Mouse (Mus musculus): ENCODE data around the gene Sohlh1.
A peak's percentile ranks its signal among the peaks of the same experiment; 100 is the strongest.

Gene Sohlh1

DNA sequence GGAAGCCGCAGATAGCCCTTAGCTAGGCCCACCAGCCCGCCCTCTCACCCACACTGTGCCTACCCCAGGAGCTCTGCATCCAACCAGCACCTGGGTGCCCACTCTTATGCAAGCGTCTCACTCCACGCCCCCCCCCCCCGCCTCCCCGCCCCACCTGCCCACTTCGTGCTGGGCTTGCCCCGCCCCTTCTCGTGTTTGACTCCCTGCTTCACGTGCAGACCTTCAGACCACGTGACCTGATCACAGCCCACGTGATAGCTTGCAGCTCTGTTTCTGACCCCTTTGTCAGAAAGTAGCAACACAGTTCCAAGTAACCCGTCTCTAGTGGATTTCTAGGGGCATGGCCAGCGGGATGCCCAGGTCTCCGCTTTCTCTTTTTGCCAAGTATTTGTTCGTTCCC, at the start of gene Sohlh1:
TSS of gene Sohlh1 (minus strand) at position 23 of the 400 bp plus-strand sequence.
- no peak for DNase-seq (ENCODE audit: low spot score in 2 of 2)

DNA sequence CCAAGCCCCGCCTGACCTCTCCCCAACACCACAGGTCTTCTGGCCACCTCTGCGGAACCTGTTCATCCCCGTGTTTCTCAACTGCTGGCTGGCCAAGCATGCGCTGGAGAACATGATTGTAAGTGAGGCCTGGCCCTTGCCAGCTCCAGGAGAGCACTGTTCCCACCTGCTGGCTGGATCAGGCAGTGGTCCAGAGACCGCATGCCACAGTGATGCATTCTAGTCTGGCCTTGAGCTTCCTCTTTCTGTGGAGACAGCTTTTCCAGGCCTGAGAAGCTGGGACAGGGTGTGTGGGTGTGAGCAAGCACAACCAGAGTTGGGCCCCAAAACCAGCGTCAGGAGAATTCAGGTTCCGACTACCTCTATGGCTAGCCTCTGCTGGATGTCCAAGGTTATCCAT, 45.4 kb upstream of the Sohlh1 start:
- DNase-seq (ENCODE audit: low spot score in 2 of 2) = no peak

DNA sequence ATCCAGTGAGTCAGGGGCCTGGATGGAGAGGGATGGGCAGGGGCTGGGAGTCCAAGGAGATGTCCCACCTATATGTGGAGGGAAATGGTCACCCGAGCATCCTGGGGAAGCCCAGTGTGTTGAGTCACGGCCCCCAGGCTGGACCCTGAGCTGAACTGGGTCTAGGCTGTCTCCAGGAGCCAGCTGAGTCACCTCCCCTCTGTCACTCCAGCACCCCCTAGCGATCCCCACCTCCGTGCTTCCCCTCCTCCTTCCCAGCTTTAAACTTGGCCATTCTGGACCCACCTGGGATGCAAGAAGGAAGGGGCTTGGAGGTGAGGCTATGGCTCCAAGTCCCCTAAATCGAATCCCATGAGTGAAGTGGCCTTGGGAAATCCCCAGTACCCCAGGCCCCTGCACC, 41.1 kb upstream of the Sohlh1 start:
- DNase-seq (ENCODE audit: low spot score in 2 of 2) = no peak

DNA sequence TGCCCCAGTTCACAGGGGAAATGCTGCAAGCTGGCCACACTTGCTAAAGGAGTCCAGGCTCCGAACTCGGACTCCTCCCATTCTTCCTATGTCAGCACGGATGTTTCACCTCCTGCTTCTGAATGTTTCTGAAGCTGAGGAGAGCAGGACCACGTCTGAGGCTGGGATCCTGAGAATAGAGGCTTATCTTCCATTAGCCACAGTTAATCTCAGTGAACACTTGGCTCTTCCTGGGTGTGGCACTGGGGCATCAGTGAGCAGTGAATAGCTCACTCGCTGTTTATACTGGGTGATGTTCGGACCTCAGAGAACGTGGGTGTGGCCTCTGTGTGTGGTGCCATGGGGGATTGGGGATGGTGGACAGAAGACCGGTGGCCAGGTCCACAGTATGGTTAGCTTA, 40.2 kb upstream of the Sohlh1 start:
- no peak for DNase-seq (ENCODE audit: low spot score in 2 of 2)

DNA sequence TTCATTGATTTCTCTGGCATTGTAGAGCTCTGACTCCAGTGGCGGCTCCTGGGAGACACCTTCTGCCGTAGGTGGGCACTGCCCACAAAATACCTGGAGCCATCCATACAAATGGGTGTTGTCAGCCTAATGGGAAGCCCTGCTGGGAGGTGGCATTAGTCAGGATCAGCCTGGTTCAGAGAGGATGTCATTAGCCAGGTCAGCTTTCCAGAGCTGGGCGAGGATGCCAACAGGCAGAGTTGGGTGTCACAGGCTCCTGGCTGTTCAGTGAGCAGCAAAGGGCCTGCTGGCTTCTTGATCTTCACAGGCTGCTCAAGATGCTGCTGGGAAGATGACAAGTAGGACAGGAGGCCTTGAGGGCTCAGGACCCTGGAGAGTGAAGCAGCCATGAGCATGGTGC, 37.7 kb upstream of the Sohlh1 start:
- DNase-seq (ENCODE audit: low spot score in 2 of 2) = no peak

DNA sequence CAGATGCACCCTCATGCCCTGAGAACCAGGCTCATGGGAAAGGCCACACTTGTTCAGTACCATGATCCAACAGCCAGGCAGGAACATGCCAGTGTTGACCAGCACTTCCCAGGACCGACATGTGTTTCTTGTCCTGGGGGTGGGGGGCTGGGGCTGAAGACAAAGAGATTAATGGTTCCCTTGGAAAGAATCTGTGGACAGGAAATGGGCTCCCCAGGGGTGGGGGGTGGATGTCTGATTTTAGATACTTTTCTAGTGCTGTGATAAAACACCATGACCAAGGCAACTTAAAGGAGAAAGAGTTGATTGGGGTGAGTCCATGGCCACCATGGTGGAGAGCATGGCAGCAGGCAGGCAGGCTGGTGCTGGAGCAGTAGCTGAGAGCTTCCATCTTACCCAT, 35.2 kb upstream of the Sohlh1 start:
- DNase-seq (ENCODE audit: low spot score in 2 of 2) = no peak

DNA sequence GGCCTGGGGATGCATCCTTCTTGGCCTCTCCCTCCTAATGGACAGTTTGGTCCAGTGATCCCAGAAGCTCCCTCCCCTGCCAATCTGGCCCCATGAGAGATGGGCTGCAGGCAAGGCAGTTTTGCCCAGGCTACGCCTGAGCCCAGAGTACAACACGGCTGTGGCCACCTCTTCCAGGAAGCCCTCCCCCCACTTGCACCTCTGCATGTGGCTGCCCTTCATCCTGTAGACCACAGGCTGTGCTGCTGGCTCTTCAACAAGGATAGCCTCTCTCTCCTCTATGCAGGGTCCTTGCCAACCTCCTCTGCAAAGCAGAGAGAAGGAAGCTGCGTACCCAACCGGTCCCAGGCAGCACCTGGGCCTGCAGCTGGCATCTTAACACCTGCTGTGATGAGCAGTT, 32.0 kb upstream of the Sohlh1 start:
- DNase-seq (ENCODE audit: low spot score in 2 of 2) = no peak

DNA sequence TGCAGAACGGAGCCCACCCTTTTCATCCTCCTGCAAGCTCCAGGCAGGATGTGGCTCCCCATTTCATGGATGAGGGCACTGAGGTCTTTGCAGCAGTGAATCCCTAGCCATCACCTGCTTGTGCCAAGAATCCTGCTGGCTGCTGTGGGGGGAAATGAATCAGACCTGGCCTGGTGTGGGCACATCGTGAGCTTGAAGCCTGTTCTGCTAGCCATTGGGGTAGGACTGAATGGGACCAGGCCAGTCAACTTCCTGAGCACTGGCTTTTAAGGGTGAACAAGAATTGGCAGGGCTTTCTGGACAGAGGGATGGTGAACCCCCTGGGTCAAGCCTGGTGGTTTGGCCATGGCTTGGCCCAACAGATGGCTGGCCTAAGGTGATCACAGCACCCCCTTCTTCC, 31.5 kb upstream of the Sohlh1 start:
- no peak for DNase-seq (ENCODE audit: low spot score in 2 of 2)

DNA sequence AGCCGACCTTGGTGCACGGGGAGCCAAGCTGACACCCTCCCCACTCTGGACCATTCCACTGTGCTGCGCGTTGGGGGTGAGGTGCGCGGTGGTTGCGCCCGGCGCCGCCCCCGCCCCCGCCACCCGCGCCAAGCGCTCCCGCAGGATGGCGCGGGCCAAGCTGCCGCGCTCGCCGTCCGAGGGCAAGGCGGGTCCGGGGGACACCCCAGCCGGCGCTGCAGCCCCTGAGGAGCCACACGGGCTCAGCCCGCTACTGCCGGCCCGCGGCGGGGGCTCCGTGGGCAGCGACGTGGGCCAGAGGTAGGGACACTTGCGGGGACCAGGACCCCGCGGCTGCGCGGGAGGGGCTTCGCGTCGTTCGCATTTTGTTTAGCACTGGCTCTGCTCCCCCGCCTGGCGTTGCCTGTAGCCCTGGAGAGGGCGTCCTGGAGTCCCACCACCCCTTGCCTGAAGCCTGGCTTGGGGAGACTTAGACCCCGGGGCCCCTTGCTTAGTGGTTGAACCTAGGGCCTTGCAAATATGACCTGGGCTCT, 30.8 kb upstream of the Sohlh1 start:
- DNase-seq (ENCODE audit: low spot score in 2 of 2) = no peak

DNA sequence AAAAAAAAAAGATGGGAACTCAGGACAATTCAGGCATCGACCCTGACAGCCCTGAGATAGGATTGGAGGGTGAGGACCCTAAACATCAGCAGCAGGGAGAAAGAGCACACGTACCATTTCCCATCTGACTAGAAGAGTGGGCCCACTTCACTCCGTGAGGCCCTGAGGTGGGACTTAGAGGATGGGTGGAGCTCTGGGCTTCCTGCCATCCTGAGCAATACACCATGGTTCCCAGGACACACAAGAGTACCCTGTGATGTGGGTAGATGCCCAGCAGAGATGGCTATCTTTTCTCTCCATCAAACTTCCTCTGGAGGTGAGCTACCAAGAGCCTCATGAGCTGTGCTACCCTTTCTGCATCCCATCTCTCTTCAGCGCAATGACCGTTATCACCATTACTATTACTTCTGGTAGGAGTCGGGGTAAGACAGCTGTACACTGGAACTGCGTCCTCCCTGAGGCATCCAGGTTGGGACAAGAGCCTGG, 30.2 kb upstream of the Sohlh1 start:
- DNase-seq (ENCODE audit: low spot score in 2 of 2) = no peak

DNA sequence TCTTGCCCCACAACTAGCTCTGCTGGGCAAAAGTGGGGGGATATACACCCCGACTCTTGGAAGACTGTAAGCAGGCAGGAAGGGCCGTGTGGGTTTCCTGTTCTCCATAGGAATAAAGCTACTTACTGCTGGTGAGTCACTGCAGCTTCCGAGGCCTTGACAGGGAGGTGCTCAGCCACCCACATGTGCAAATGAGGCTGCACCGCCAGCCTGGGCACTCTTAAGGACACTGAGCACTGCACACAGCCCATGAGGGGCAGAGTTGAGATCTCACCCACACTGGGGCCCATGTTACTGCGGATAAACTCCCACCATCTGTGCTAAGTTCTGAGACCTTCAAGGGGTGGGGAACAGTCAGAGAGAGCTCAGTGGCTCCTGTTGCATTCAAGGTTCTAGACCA, 19.6 kb upstream of the Sohlh1 start:
- DNase-seq (ENCODE audit: low spot score in 2 of 2) = peak in 1 of 2 experiments; percentile 70

DNA sequence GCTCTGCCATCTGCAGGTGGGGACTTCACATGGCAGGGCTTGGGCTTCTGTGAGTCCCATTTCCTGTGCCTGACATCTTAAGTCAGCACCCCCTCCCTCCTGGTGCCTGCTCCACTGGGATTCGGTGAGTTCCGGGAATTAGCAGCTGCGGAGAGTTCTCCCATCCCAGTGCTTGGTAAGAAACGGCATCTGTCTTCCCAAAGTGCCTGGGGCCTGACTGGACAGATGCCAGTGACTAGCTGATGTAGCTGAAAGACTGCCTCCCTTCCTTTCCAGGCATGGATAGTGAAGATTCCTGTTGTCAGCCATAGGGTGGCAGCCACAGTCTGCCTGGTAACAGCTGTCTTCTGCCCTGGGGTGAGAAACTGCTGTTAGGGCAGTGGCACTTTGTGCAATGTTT, 18.4 kb upstream of the Sohlh1 start:
- peak; percentile 60 to 71 for DNase-seq (ENCODE audit: low spot score in 2 of 2)

DNA sequence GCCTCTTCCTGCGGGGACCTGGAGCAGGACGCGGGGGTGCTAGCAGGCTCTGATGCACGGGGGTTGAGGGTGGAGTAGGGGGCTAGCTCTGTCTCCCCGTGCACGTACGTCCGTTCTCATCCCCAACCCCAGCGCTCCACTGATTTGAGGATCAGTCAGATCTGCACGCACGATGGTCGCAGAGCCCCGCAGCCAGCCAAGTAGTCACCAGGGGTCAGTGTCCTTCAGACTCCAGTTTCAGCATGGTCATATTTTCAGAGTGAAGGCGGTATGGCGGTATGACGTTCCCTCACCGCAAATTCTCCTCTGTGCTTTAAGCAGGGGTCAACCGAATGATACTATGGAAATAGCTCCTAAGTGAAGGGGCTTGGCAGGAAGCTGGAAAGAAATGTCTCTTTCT, 17.2 kb upstream of the Sohlh1 start:
- DNase-seq (ENCODE audit: low spot score in 2 of 2) = no peak

DNA sequence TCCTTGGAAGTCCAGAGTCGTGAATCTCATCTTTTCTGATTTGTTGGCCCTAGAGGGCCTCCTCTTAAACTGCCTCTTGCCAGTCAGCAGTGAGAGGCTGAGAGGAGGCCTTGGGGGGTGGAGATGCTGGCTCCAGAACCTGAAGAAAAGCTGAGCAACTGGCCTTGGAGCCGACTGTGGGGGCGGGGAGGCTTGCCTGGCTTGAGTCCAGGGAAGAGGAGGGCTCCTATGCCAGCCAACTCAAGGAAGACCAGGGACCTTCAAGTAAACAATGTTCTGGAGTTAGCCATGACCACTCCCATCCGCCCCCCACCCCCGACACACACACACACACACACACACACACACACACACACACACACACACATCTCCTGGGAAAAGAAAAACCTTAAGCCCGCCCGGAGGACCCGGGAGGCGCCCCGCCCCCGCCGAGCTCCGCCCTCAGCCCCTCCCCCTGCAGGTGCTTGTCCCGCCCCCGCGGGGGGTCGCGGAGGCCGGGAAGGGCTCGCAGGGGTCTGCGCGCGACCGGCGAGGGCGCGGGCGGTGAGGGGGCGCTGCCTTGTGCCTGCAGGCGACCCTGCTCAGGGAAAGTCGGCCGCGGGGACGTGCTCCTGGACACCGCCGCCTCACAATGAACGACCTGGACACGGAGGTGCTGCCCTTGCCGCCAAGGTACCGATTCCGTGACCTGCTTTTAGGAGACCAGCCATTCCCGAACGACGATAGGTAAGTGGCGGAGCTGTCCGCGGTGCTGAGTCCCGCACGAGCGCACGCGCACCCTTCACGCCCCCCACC, 16.5 kb upstream of the Sohlh1 start, which contains the start of gene Kcnt1:
TSS of gene Kcnt1 (plus strand) at position 398 of the 795 bp plus-strand sequence.
- no peak for DNase-seq (ENCODE audit: low spot score in 2 of 2)

DNA sequence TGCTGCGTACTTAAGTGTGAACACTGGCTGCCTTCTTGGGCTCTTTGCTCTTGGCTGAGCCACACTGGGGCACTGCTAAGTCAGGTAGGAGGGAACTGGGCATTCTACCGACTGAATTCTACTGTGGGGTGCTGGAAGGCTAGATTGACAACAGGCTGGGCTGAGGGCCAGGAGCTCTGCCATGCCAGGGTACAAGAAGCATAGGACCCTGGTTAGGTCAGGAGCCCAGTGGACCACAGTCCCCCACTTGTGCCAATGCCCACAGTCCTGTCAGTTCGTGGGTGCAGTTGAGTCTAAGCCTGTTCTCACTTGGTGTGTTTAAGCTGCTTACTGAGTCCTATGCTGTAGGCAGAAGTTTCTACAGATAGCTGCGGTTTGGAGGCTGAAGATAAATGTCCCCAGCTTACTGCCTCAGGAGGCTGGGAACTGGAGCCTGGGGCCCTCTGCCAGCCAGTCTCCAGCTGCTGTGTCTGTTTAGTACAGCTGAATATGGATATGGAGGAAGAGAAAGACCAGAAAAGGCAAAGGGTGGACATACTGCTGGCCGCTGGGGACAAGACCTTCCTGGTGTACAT, 15.7 kb upstream of the Sohlh1 start:
- DNase-seq (ENCODE audit: low spot score in 2 of 2) = no peak

DNA sequence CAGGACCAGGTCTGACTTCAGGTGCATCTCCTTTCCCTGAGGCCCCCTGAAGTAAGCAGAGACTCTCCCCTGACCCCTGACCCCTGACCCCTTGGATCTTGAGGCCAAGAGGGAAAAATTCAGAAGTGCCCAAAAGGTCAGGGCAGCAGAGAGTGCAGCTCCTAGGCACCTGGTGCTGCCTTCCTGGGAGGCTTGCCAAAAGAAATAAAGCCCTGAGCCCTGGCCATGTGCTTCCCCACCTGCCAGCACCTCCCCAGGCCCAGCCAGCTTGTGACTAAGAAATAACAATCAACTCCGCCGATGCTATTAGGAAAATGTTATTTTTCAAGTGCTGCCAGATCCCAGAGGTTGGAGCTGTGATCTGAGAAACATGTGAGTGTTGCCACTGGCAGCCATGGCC, 15.0 kb upstream of the Sohlh1 start:
- DNase-seq (ENCODE audit: low spot score in 2 of 2) = no peak

DNA sequence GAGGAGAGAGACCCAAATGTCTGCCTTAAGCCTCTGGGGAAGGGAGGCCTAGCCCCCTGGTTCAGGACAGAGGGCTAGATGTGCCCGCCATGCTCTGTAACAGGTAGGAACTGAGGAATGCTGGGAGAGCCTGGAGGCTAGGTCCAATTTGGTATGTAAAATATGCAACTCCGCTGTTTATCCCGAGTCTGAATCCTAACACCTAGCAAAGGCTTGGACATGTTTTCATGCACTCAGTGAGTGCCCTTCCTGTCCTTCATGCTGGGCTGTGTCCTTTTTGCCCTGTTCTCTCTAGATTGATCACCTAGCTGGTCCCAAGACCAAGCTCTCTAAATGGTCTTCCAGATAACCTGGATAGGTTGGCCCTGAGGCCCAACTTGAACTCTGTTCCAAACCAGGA, 12.8 kb upstream of the Sohlh1 start:
- no peak for DNase-seq (ENCODE audit: low spot score in 2 of 2)

DNA sequence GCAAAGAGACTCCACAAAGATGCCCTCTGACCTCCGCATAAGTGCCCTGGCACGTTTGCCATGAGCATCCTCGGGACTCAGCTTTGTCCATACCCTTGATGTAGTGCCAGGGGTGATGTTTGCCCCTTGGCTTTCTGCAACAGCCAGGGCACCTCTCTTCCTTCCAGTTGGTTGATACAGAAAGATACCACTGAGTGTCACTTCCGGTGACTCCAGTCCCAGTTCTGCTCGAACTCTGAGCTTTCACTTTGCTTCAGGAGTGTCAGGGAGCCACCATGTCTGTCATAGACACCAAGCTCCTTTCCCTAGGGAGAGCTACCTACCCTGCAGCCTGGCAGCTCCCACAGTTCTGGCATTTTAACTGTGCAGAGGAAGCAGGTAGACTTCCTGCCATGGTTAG, 7.0 kb upstream of the Sohlh1 start:
- no peak for DNase-seq (ENCODE audit: low spot score in 2 of 2)

DNA sequence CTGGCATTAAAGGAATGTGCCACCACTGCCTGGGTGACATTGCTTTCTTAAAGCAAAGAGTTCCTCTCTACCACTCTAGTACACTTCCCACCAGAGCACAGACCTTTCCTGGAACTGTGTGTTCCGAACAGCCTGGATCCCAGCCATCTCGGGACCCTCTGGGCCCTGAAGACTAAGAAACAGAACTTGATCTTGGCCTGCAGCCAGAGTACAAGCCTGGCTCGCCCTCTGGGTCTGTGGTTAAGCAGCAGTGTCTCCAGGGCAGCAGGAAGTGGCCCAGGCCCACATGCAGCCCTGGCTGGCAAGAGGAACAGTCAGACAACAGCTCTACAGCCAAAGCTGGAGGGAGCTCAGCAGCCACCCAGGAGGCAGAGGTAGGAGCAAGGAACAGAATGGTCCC, 5.6 kb upstream of the Sohlh1 start:
- DNase-seq (ENCODE audit: low spot score in 2 of 2) = peak; percentile 59 to 69

DNA sequence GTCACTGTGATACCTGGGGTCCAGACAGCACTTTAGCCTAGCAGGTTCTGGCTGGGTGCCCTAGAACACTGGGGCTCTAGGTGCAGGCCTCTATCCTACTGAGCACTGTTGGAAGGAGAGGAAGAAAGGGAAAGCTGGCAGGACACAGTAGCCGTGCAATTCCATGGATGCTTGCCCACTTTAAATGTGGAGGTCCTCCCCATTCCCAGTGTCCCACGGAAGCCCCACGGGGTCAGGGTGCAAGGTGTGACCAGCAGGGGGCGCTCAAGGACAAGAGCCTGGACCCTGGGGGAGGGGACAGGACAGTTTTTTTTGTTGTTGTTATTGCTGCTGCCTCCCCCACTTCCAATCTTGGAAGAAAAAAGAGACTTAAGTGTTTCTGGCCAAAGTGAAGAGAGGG, 3.3 kb upstream of the Sohlh1 start:
- no peak for DNase-seq (ENCODE audit: low spot score in 2 of 2)

DNA sequence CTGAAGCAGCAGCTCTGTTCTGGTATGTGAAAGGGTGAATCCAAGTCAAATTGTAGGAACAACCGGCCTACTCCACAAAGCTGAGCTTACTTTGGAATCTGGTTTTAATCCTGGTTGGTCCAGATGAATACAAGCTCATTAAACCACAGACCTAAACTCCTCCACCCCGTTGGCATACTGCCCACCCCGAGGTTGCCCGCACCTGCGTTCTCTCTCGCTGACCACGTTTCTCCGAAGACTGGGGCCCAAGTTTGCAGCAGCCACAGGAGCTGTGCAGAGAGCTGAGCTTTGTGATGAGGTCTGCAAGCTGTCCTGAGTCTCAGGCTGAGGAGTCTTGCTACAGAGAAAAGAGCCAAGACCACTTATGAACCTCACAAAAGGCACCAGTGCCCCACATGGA, 532 bp downstream of the Sohlh1 start:
- DNase-seq (ENCODE audit: low spot score in 2 of 2) = no peak

DNA sequence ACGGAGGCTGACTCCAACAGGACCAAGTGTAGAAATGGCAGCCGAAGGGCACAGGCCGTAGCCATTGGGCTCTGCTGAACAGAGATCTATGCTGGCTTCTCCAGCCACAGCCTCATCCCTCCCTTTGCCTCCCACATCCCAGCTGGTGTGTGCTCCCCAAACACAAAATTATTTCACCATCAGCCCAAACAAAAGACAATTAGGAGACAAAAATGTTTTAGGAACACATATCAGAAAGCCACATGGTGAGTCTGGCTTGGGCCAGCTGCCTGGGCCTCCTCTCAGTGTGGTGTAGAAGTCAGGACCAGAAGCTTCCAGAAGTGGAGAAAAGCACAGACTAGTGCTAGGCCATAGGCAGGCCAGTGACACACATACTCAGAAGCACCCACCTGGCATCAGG, 3.0 kb downstream of the Sohlh1 start:
- no peak for DNase-seq (ENCODE audit: low spot score in 2 of 2)

DNA sequence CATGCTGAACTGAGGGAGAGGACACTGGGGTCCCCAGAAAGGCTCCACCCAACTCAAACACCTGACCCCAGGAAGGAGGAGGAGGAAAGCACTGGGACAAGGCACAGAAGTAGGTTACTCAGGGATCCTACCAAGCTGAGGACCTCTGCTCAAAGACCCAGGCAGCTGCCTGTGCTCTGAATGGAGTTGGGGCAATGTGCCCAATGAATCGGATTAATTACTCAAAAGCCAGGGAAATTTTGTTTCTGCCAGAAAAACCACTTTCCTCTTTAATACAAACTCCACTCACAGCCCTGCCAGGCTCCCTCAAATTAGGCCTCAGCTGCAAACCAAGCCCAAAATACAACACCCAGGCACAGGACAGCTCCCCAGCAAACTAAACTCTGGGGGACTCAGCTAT, 4.3 kb downstream of the Sohlh1 start:
- DNase-seq (ENCODE audit: low spot score in 2 of 2) = no peak
